Mouse (Mus musculus): ENCODE measurements around the gene Tfap2e.

Gene Tfap2e

DNA sequence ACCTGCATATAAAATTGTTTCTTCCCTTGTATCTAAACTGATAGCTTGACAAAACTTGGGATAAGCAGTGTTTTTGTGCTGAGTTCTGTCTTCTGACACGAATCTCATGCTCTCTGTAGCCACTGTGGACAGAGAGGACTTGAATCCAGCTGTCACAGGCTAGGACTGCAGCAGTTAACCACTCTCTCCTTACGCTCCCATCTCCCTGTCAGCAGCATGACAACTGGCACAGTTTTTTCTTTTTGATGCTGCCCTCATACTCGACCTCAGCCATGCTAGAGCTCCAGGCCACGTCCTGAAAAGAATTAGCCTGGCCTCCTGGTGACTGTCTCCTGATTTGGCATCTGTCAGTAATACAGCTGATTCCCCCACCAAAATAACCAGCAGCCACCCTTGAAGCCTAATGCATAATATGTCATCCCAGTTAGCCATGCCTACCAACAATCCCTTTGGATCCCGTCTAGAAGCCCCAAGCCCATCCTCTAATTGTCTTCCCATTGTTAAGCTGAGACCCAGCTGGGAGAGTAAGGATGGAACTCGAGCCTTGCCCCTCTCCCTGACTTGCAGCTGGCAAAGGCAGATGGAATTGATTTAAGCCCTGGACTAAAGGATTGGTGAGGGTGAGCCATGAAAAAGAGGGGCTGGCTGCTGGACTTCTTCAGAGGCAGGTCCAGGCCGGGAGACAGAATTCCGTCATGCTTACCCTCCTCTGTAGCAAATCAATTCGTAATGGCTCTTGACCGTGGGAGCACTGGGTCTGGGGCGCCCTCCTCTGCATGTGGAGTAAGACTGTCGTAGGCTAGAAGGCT is 29.2 kb downstream of the Tfap2e start:
- no peak for DNase-seq (ENCODE audit: low spot score)

DNA sequence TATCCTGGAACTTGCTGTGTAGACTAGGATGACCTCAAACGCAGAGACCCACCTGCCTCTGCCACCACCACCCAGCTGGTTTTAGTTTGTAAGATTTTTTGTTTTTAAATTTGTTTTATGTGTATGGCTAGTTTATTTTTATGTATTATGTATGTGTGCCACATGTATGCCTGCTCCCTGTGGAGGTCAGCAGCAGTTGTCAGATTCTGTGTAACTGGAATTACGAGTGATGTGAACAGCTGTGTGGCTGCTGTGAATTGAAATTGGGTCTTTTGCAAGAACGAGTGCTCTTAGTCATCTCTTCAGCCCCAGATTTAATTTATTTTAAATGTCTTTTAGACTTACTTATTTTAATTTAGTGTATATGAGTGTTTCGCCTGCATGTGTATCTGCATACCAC is 39.1 kb downstream of the Tfap2e start:
- DNase-seq (ENCODE audit: low spot score), result no peak

DNA sequence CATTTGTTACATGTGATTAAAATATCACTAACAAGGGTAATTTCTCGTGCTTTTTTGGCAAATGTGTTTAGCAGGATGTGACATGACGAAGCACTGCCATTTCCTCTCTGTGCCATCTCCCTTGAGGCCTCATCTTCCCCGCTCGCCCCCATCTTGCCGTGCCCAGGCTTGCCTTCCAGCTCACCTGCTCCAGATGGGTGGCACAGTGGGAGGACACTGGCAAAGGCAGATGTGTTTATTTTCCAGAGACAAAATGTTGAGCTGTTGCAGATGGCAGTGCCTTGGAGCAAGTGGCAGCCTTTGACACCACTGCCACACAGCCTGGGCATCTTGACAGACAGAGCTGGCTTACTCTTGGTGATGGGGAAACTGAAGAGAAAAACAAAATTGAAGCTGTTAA is 43.0 kb downstream of the Tfap2e start:
- DNase-seq (ENCODE audit: low spot score), result no peak

DNA sequence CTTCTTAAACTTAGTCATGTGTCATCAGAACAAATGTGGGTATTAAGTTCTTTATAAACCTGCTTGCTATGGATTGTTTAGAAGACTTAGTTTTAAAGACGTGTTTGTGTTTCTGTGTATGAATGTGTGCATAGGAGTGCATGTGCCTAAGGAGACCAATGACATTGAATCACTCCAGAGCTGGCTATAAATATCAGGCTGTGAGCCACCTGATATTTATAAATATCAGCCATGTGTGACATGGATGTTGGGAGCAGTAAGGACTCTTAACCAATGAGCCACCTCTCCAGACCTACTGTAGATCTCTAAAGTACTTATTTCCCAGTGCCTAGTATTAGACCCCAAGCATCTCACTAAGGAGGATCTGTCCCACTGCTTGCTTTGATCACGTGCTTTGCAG is 46.6 kb downstream of the Tfap2e start:
- no peak for DNase-seq (ENCODE audit: low spot score)

DNA sequence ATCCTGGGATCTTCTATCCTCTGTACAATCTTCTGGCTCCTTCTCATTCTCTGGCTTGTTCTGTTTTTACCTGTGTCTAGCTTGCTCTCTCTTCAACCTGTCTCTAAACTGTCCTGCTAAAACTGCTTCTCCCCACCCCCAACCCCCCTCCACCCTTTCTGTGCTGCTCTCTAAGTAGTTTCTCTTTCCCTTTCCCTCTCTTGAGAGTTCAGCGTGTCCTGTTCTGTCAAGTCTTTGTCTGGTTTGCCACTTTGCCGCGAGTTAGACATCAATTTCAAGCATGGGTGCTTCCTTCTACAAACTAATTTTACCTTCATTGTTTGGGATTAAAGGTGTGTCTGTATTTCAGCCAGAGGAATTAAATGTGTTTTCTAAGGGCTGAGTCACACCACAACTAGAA is 53.0 kb downstream of the Tfap2e start:
- no peak for DNase-seq (ENCODE audit: low spot score)

DNA sequence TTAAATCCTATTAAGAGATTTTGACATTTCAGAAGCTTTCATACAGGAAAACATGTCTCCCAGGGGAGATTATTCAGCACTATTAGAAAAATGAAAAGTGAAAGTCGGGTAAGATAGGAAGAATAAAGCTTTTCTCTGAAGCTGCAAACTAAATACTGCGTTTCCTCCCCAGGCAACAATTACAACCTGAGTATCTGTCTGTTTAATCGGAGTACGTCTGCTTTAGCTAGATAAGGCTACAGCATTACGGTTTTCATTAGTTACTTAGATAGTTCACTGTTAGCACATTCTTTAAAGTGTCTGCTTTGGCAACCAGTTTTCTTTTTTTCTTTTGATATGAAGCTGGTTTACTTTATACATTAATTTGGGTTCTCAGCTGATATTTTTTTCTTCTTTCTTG is 53.7 kb downstream of the Tfap2e start:
- no peak for DNase-seq (ENCODE audit: low spot score)

DNA sequence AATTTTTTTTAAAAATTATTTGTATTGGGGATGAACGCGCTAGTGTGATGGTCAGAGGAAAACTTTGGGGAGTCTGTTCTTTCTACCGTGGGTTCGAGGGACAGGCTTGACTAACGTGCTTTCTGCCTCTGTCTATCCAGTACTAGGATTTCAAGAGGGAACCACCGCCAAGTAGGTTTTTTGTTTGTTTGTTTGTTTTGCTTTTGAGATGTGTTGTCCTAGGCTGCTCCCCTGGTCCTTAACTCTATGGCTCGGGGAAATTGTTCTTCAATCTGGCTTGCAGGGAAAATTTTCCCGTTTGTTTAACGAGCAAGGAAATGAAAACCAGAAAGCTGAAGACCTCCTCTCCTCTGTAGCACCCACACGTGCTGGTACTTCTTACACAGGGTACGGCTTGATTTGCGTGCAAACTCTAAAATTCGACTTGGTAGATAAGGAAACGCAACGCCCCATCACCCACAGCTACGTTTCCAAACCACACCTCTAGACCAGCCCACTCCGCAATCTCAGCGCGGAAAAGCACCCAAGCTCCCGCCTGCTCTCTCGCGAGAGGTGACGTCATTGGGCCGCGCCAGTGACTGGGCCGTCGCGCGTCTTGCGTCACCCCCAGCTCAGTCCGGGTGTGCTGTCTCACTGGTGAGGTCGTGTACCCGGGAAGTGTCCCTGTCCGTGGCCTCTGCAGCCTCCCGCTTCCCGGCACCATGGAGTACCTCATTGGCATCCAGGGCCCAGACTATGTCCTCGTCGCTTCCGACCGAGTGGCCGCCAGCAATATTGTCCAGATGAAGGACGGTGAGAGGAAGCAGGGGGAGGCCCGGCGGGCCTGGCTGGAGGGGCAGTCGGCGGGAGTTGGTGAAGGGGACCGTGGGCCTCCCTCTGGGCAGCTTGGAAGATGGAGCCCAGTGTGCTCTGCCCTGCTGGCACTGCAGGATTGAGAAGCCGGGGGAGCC is 58.7 kb downstream of the Tfap2e start, which contains the start of gene Psmb2:
Gene Psmb2 (plus strand): TSS at position 577 of the 950 bp plus-strand sequence.
- DNase-seq (ENCODE audit: low spot score), result peak; percentile 99

DNA sequence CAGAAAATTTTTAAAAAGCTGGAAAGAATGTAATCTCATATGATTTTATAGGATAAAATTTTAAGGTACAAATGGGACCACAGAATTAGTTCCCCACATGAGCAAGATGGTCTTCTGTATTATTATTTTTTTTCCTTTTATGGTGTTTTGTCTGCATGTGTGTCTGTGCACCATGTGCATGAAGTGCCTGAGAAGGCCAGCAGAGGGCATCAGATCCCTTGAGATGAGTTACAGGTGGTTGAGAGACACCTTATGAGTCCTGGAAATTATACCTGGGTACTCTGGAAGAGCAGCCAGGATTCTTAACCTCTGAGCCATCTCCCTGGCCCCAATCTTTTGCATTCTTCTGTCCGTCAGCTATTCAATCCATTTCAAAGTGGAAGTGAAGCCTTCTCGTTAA is 69.0 kb downstream of the Tfap2e start:
- no peak for DNase-seq (ENCODE audit: low spot score)
